Mouse (Mus musculus) telencephalon, adult 2 months (tissue): ENCODE data around the gene Foxj2.

Experiments used
- DNase-seq: peaks from one replicate; pipeline ENCODE4 v3.0.0-alpha.2; 2011; ENCODE audit warnings: low read depth, low spot score

Gene Foxj2

GRCm38 (mm10) chr6:122819306-122820070 lies at the start of gene Foxj2:
Foxj2 (plus strand) TSS chr6:122819914.
- DNase-seq: no peak

- no peak for DNase-seq
These were observed 48.9 kb upstream of the Foxj2 start for GRCm38 (mm10) chr6:122770760-122771315.

GRCm38 (mm10) chr6:122772701-122773100 lies 47.0 kb upstream of the Foxj2 start:
- no peak for DNase-seq

- DNase-seq: no peak
These were observed 45.4 kb upstream of the Foxj2 start for GRCm38 (mm10) chr6:122774345-122774744.

- no peak for DNase-seq
These were observed 43.7 kb upstream of the Foxj2 start for GRCm38 (mm10) chr6:122776040-122776439.

- DNase-seq: no peak
These were observed 39.8 kb upstream of the Foxj2 start for GRCm38 (mm10) chr6:122779916-122780315.

GRCm38 (mm10) chr6:122781167-122781566 lies 38.5 kb upstream of the Foxj2 start:
- no peak for DNase-seq

- no peak for DNase-seq
These were observed 37.5 kb upstream of the Foxj2 start for GRCm38 (mm10) chr6:122782164-122782563.

- DNase-seq: no peak
These were observed 34.8 kb upstream of the Foxj2 start for GRCm38 (mm10) chr6:122784866-122785265.

- DNase-seq: peak; percentile 89
These were observed 33.4 kb upstream of the Foxj2 start for GRCm38 (mm10) chr6:122786275-122786674.

GRCm38 (mm10) chr6:122795254-122795935 lies 24.3 kb upstream of the Foxj2 start:
- DNase-seq: no peak

GRCm38 (mm10) chr6:122800640-122801300 lies 18.9 kb upstream of the Foxj2 start:
- peak; percentile 81 for DNase-seq

GRCm38 (mm10) chr6:122801301-122801800 lies 18.4 kb upstream of the Foxj2 start, which contains the start of gene Slc2a3:
Slc2a3 (minus strand) TSS chr6:122801640.
- no peak for DNase-seq

- no peak for DNase-seq
These were observed 17.8 kb upstream of the Foxj2 start for GRCm38 (mm10) chr6:122801801-122802514.

- no peak for DNase-seq
These were observed 15.3 kb upstream of the Foxj2 start for GRCm38 (mm10) chr6:122804418-122804817.

GRCm38 (mm10) chr6:122810022-122810614 lies 9.6 kb upstream of the Foxj2 start:
- DNase-seq: no peak

- DNase-seq: peak; percentile 100
These were observed 9.0 kb upstream of the Foxj2 start for GRCm38 (mm10) chr6:122810615-122811279.

GRCm38 (mm10) chr6:122811280-122811652 lies 8.4 kb upstream of the Foxj2 start:
- DNase-seq: peak; percentile 87

- DNase-seq: no peak
These were observed 7.7 kb upstream of the Foxj2 start for GRCm38 (mm10) chr6:122811771-122812600.
